8 mouse cellular contexts compared by ENCODE assay signal in the genomic region with DNA sequence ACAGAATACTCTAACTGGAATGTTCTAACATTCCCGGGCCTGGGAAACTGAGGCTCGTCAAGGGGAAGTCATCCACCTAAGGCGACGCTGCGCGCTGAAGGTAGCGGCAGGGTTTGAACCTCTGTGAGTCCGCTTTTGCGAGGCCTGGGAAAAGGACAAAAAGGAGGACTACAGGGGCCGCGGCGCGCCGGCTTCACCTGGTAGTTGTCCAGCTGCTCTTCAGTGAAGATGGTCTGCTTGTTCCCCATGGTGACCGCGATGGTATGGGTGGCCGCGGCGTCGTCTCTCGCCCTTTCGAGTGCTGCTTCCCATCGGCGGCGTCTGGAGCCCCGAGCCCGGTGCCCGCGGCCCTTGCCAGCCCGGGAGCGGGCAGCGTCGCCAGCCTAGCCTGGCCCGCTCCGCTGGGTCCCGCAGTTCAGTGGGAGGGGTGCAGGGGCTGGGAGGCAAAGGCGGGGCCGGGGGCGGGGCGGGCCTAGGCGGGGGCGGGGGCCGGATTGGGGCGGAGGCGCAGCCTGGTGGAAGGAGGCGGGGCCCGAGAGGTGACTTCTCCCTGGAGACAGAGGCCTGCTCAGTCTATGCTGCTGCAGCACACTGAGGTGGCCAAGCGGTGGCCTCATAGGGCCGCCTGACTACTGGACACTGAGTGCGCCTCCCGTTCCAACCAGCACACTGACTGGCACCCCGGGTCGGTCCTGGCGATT. TPM values are rescaled to one million over a fixed set of nuclear protein-coding genes. Genes with fewer than 3 reads are reported as not detected.
DNase-seq lines count a peak whose midpoint lies in the region; ATAC-seq and TF ChIP-seq lines count a peak whose summit lies in the region.

Cib2 (minus strand) TSS at position 448 of the 701 bp plus-strand sequence.

- peaks cover 34% of the 10 kb centered on the region for H3K27me3 ChIP-seq in heart, embryonic 10.5 days (ENCODE audit: insufficient read depth, poor library complexity, severe bottlenecking)
- H3K27me3 ChIP-seq in kidney, embryonic 15.5 days = 0 out of 2 replicates have a peak, but pooled peaks cover 4% of the 10 kb centered on the region

- DNase-seq in A20 (ENCODE audit: low read depth, low spot score) = peak; percentile 64
- DNase-seq in brain, adult 2 months (ENCODE audit: low read depth, low spot score) = peak; percentile 93
- DNase-seq in heart, embryonic 10.5 days (ENCODE audit: low spot score) = peak; percentile 94
- DNase-seq in liver = peak; percentile 92
- peak; percentile 77 to 80 for DNase-seq in spleen, postnatal 36 days (ENCODE audit: low spot score in 2 of 2)

- peak within 1 kb of the TSS; percentile 46 for H3K4me3 ChIP-seq in embryonic fibroblast, embryonic 13.5 days (ENCODE audit: insufficient read depth, low read length)
- peak within 1 kb of the TSS; percentile 76 for H3K4me3 ChIP-seq in heart, embryonic 10.5 days
- H3K4me3 ChIP-seq in kidney, embryonic 15.5 days (replicated peaks) = peak within 1 kb of the TSS; percentile 61

- peak within 1 kb of the TSS; percentile 56 for H3K9ac ChIP-seq in kidney, embryonic 15.5 days

- TF ChIP-seq POLR2A in embryonic fibroblast, embryonic 13.5 days (IDR thresholded peaks at IDR 0.05; ENCODE audit: low read depth, low read length) = peak; percentile 59; the same call in 1 of the 2 replicates

- peak; percentile 98 for ATAC-seq in kidney, embryonic 15.5 days (replicated peaks; ENCODE audit: low FRiP score)
- ATAC-seq in monocyte, adult 5-6 weeks (replicated peaks; ENCODE audit: insufficient number of reproducible peaks, low FRiP score, low TSS enrichment, poor library complexity, severe bottlenecking) = peak; percentile 91

- WGBS in heart, embryonic 10.5 days = 1% methylated on average over 53 of the region's 54 CpGs
- 3% methylated on average over 44 of the region's 54 CpGs for WGBS in kidney, embryonic 15.5 days

- no peaks in the 10 kb centered on the region for H3K4me1 ChIP-seq in embryonic fibroblast, embryonic 13.5 days (ENCODE audit: control insufficient read depth, insufficient read depth, low read length)
- H3K4me1 ChIP-seq in heart, embryonic 10.5 days = peaks cover 12% of the 10 kb centered on the region; the same call in 1 of the 2 replicates
- H3K4me1 ChIP-seq in kidney, embryonic 15.5 days = peaks cover 18% of the 10 kb centered on the region

- peak within 1 kb of the TSS; percentile 89 for H3K4me2 ChIP-seq in kidney, embryonic 15.5 days

- no peak within 1 kb of the TSS for H3K27ac ChIP-seq in embryonic fibroblast, embryonic 13.5 days (ENCODE audit: insufficient read depth, low read length)
- peak within 1 kb of the TSS; percentile 69 for H3K27ac ChIP-seq in heart, embryonic 10.5 days
- no peak within 1 kb of the TSS for H3K27ac ChIP-seq in kidney, embryonic 15.5 days

- 0 out of 2 replicates have a peak, but pooled peaks have one; percentile 21 for TF ChIP-seq CTCF in embryonic fibroblast, embryonic 13.5 days (IDR thresholded peaks at IDR 0.05; ENCODE audit: borderline replicate concordance, insufficient read depth, low read length)

- H3K36me3 ChIP-seq in heart, embryonic 10.5 days = no peaks in the 10 kb centered on the region
- H3K36me3 ChIP-seq in kidney, embryonic 15.5 days = no peaks in the 10 kb centered on the region

- no peaks in the 10 kb centered on the region for H3K9me3 ChIP-seq in heart, embryonic 10.5 days
- no peaks in the 10 kb centered on the region for H3K9me3 ChIP-seq in kidney, embryonic 15.5 days (replicated peaks)

RNA-seq across cellular contexts. Expression of gene Cib2, which starts in this region (rescaled TPM):
- polyA plus RNA-seq in embryonic fibroblast, embryonic 13.5 days (2011; ENCODE audit: insufficient read length, low read depth, missing spikeins) = 6.0 and 7.6 TPM in 2 replicates
- 2.9 and 5.5 TPM in 2 replicates for polyA plus RNA-seq in heart, embryonic 10.5 days (2016; fragmentation: Nextera tagmentation; extraction: Ambion mirVana)
- polyA plus RNA-seq in kidney, embryonic 15.5 days (2015; fragmentation: Nextera tagmentation; extraction: Ambion mirVana) = 15.9 and 17.4 TPM in 2 replicates
- 0.39 to 2.2 TPM (median 2.2 TPM) in 3 replicates for total RNA-seq in monocyte, adult 5-6 weeks (2017)
